Mouse (Mus musculus): ENCODE results near the gene Bcl2l2. TPM values are rescaled to one million over a fixed set of nuclear protein-coding genes. Genes with fewer than 3 reads are reported as not detected.

The Bcl2l2 gene
- polyA plus RNA-seq, 1 experiment from 2014 or later: 3.4 TPM

Other genes starting within 250 kb of the Bcl2l2 start
- gene Gm17606, start 242.4 kb upstream of the Bcl2l2 start, polyA plus RNA-seq (2015; fragmentation: Nextera tagmentation; extraction: Ambion mirVana): not detected in 2 replicates
- 1.6 and 2.1 TPM in 2 replicates for gene Cdh24, start 242.0 kb upstream of the Bcl2l2 start, polyA plus RNA-seq (2015; fragmentation: Nextera tagmentation; extraction: Ambion mirVana)
- 40.7 and 42.3 TPM in 2 replicates for gene 1700123O20Rik, start 197.2 kb upstream of the Bcl2l2 start, polyA plus RNA-seq (2015; fragmentation: Nextera tagmentation; extraction: Ambion mirVana)
- gene Acin1, start 196.4 kb upstream of the Bcl2l2 start, polyA plus RNA-seq (2015; fragmentation: Nextera tagmentation; extraction: Ambion mirVana): 75.5 and 80.1 TPM in 2 replicates
- gene Gm29776, start 184.5 kb upstream of the Bcl2l2 start, polyA plus RNA-seq (2015; fragmentation: Nextera tagmentation; extraction: Ambion mirVana): 0.15 and 0.16 TPM in 2 replicates
- gene Cebpe, start 171.2 kb upstream of the Bcl2l2 start, polyA plus RNA-seq (2015; fragmentation: Nextera tagmentation; extraction: Ambion mirVana): 0.10 and 0.11 TPM in 2 replicates
- 2.8 and 4.4 TPM in 2 replicates for gene Slc7a8, start 101.4 kb upstream of the Bcl2l2 start, polyA plus RNA-seq (2015; fragmentation: Nextera tagmentation; extraction: Ambion mirVana)
- not detected in 2 replicates for gene Rnf212b, start 69.2 kb upstream of the Bcl2l2 start, polyA plus RNA-seq (2015; fragmentation: Nextera tagmentation; extraction: Ambion mirVana)
- 5.4 and 7.1 TPM in 2 replicates for gene Homez, start 12.4 kb upstream of the Bcl2l2 start, polyA plus RNA-seq (2015; fragmentation: Nextera tagmentation; extraction: Ambion mirVana)
- 1.2 and 1.5 TPM in 2 replicates for gene Ppp1r3e, start 5.8 kb upstream of the Bcl2l2 start, polyA plus RNA-seq (2015; fragmentation: Nextera tagmentation; extraction: Ambion mirVana)
- gene Gm20521, start 64 bp downstream of the Bcl2l2 start, polyA plus RNA-seq (2015; fragmentation: Nextera tagmentation; extraction: Ambion mirVana): not detected in 2 replicates
- 56.5 and 73.4 TPM in 2 replicates for gene Pabpn1, start 9.1 kb downstream of the Bcl2l2 start, polyA plus RNA-seq (2015; fragmentation: Nextera tagmentation; extraction: Ambion mirVana)
- gene Slc22a17, start 29.8 kb downstream of the Bcl2l2 start, polyA plus RNA-seq (2015; fragmentation: Nextera tagmentation; extraction: Ambion mirVana): 30.2 and 40.9 TPM in 2 replicates
- gene Efs, start 42.7 kb downstream of the Bcl2l2 start, polyA plus RNA-seq (2015; fragmentation: Nextera tagmentation; extraction: Ambion mirVana): 10.6 and 18.8 TPM in 2 replicates
- gene Il25, start 49.3 kb downstream of the Bcl2l2 start, polyA plus RNA-seq (2015; fragmentation: Nextera tagmentation; extraction: Ambion mirVana): not detected in 2 replicates
- 0.74 and 2.4 TPM in 2 replicates for gene Cmtm5, start 52.9 kb downstream of the Bcl2l2 start, polyA plus RNA-seq (2015; fragmentation: Nextera tagmentation; extraction: Ambion mirVana)
- 2,004 and 2,041 TPM in 2 replicates for gene Myh6, start 83.5 kb downstream of the Bcl2l2 start, polyA plus RNA-seq (2015; fragmentation: Nextera tagmentation; extraction: Ambion mirVana)
- not detected in 2 replicates for gene Gm17428, start 93.6 kb downstream of the Bcl2l2 start, polyA plus RNA-seq (2015; fragmentation: Nextera tagmentation; extraction: Ambion mirVana)
- gene Myh7, start 111.2 kb downstream of the Bcl2l2 start, polyA plus RNA-seq (2015; fragmentation: Nextera tagmentation; extraction: Ambion mirVana): 4,763 and 4,914 TPM in 2 replicates
- 56.2 and 57.1 TPM in 2 replicates for gene Ngdn, start 132.1 kb downstream of the Bcl2l2 start, polyA plus RNA-seq (2015; fragmentation: Nextera tagmentation; extraction: Ambion mirVana)
- 2.6 and 3.6 TPM in 2 replicates for gene Zfhx2, start 208.9 kb downstream of the Bcl2l2 start, polyA plus RNA-seq (2015; fragmentation: Nextera tagmentation; extraction: Ambion mirVana)
- 13.2 and 15.6 TPM in 2 replicates for gene Thtpa, start 211.4 kb downstream of the Bcl2l2 start, polyA plus RNA-seq (2015; fragmentation: Nextera tagmentation; extraction: Ambion mirVana)
- gene Ap1g2, start 223.2 kb downstream of the Bcl2l2 start, polyA plus RNA-seq (2015; fragmentation: Nextera tagmentation; extraction: Ambion mirVana): 8.5 and 12.6 TPM in 2 replicates
- gene Jph4, start 233.6 kb downstream of the Bcl2l2 start, polyA plus RNA-seq (2015; fragmentation: Nextera tagmentation; extraction: Ambion mirVana): 0.24 and 0.55 TPM in 2 replicates

Data from heart, embryonic 15.5 days (tissue).